Mouse (Mus musculus) adrenal gland, postnatal 36 days (tissue): ENCODE results near the gene Atpaf1. TPM values are rescaled to one million over a fixed set of nuclear protein-coding genes. Genes with fewer than 3 reads are reported as not detected.

Source experiments
- DNase-seq, 2 experiments: peaks; one replicate each; pipeline ENCODE4 v3.0.0; 2021; ENCODE audit warnings: mixed read lengths in 1 of 2
- total RNA-seq, 2 experiments: library from RNA; stranded (reverse); gene quantifications; 2 replicates each; pipeline ENCODE4 v1.2.3; 2021

Atpaf1 gene
- total RNA-seq, 2 experiments from 2014 or later = 49.8 to 57.1 TPM

GRCm38 (mm10) chr4:115799981-115800380 lies 15.4 kb downstream of the Atpaf1 start:
- peak; percentile 52 to 65 for DNase-seq

- DNase-seq = no peak
Measured at GRCm38 (mm10) chr4:115812326-115812725, 27.7 kb downstream of the Atpaf1 start.

GRCm38 (mm10) chr4:115815606-115816005 lies 31.0 kb downstream of the Atpaf1 start:
- DNase-seq = no peak

- no peak for DNase-seq
Measured at GRCm38 (mm10) chr4:115820199-115820598, 35.6 kb downstream of the Atpaf1 start.

- DNase-seq = no peak
Measured at GRCm38 (mm10) chr4:115820944-115821343, 36.3 kb downstream of the Atpaf1 start.

GRCm38 (mm10) chr4:115821431-115821830 lies 36.8 kb downstream of the Atpaf1 start:
- DNase-seq = no peak

GRCm38 (mm10) chr4:115821928-115822327 lies 37.3 kb downstream of the Atpaf1 start:
- peak in 1 of 2 experiments; percentile 6 for DNase-seq

- no peak for DNase-seq
Measured at GRCm38 (mm10) chr4:115824178-115824577, 39.6 kb downstream of the Atpaf1 start.

- DNase-seq = no peak
Measured at GRCm38 (mm10) chr4:115825271-115825670, 40.7 kb downstream of the Atpaf1 start.

- no peak for DNase-seq
Measured at GRCm38 (mm10) chr4:115827066-115827465, 42.5 kb downstream of the Atpaf1 start.

- no peak for DNase-seq
Measured at GRCm38 (mm10) chr4:115827535-115827887, 42.9 kb downstream of the Atpaf1 start.

- peak; percentile 91 to 95 for DNase-seq
Measured at GRCm38 (mm10) chr4:115827888-115828571, 43.4 kb downstream of the Atpaf1 start, which contains the start of gene Mob3c. Gene Mob3c (plus strand): TSS chr4:115828092.

- DNase-seq = no peak
Measured at GRCm38 (mm10) chr4:115828572-115828902, 43.9 kb downstream of the Atpaf1 start.

- no peak for DNase-seq
Measured at GRCm38 (mm10) chr4:115830491-115830890, 45.9 kb downstream of the Atpaf1 start.

GRCm38 (mm10) chr4:115831221-115831620 lies 46.6 kb downstream of the Atpaf1 start:
- no peak for DNase-seq

GRCm38 (mm10) chr4:115832040-115832439 lies 47.4 kb downstream of the Atpaf1 start:
- DNase-seq = no peak

GRCm38 (mm10) chr4:115835576-115835975 lies 51.0 kb downstream of the Atpaf1 start:
- no peak for DNase-seq

- DNase-seq = no peak
Measured at GRCm38 (mm10) chr4:115838196-115838595, 53.6 kb downstream of the Atpaf1 start.

GRCm38 (mm10) chr4:115838696-115839641 lies 54.4 kb downstream of the Atpaf1 start, which contains the start of gene Mknk1:
Gene Mknk1 (plus strand): TSS chr4:115839198.
- peak; percentile 94 to 96 for DNase-seq

GRCm38 (mm10) chr4:115839956-115840355 lies 55.3 kb downstream of the Atpaf1 start:
- DNase-seq = peak in 1 of 2 experiments; percentile 27

GRCm38 (mm10) chr4:115840842-115841241 lies 56.2 kb downstream of the Atpaf1 start:
- DNase-seq = no peak

- no peak for DNase-seq
Measured at GRCm38 (mm10) chr4:115846656-115847055, 62.0 kb downstream of the Atpaf1 start.

GRCm38 (mm10) chr4:115847377-115847776 lies 62.8 kb downstream of the Atpaf1 start:
- no peak for DNase-seq
